Mouse (Mus musculus) left cerebral cortex, adult 2 months (tissue): ENCODE results near the gene Zfp428. TPM values are rescaled to one million over a fixed set of nuclear protein-coding genes. Genes with fewer than 3 reads are reported as not detected.

ENCODE experiments used
- DNase-seq, 2 experiments: peaks; one replicate each; pipeline ENCODE4 v3.0.0; 2021 to 2022; ENCODE audit warnings: low spot score in 2 of 2, mixed read lengths in 1 of 2; ENCODE audit errors: extremely low spot score in 1 of 2
- H3K27ac ChIP-seq: fragments of 200-600 bp; 2 replicates; pipeline ENCODE4 v1.8.1; 2022
- H3K4me3 ChIP-seq: fragments of 200-600 bp; 2 replicates; pipeline ENCODE4 v1.8.1; 2022
- CTCF ChIP-seq: fragments of 200-600 bp; IDR thresholded peaks from 2 replicates; pipeline ENCODE4 v1.8.1; 2022; ENCODE audit warnings: antibody characterized with exemption, mild to moderate bottlenecking, moderate library complexity
- intact Hi-C: fragments of 180-260 bp; cut with DNase I; formaldehyde crosslinking; loops from one replicate; pipeline ENCODE4 v1.15.1; 2025
- long read RNA-seq, 2 experiments: library from polyadenylated mRNA; stranded (forward); transcript quantifications; one replicate each; pipeline ENCODE4 v2.0.0; 2021; ENCODE audit warnings: borderline mapping rate in 2 of 2
- total RNA-seq, 2 experiments: library from RNA; stranded (reverse); gene quantifications; 2 replicates each; pipeline ENCODE4 v1.2.3; 2021

Zfp428 gene
- 10 to 100 TPM; 45.9 to 46.0 TPM for total RNA-seq
- long read RNA-seq, experiment 1, transcript Zfp428-203 (3 exons, 1,159 nt): minor isoform, 6 of 28 reads
- long read RNA-seq, experiment 1, transcript Zfp428-201 (3 exons, 1,182 nt): major isoform, 15 of 28 reads
- long read RNA-seq, experiment 1, partial matches to known transcripts: 1 of 28 reads
- long read RNA-seq, experiment 1, other reads (novel, unspliced or antisense): 6 of 28 reads
- long read RNA-seq, experiment 2, transcript Zfp428-203 (3 exons, 1,159 nt): minor isoform, 5 of 24 reads
- long read RNA-seq, experiment 2, transcript Zfp428-201 (3 exons, 1,182 nt): major isoform, 13 of 24 reads
- long read RNA-seq, experiment 2, partial matches to known transcripts: 0 of 24 reads
- long read RNA-seq, experiment 2, other reads (novel, unspliced or antisense): 5 of 24 reads

DNA sequence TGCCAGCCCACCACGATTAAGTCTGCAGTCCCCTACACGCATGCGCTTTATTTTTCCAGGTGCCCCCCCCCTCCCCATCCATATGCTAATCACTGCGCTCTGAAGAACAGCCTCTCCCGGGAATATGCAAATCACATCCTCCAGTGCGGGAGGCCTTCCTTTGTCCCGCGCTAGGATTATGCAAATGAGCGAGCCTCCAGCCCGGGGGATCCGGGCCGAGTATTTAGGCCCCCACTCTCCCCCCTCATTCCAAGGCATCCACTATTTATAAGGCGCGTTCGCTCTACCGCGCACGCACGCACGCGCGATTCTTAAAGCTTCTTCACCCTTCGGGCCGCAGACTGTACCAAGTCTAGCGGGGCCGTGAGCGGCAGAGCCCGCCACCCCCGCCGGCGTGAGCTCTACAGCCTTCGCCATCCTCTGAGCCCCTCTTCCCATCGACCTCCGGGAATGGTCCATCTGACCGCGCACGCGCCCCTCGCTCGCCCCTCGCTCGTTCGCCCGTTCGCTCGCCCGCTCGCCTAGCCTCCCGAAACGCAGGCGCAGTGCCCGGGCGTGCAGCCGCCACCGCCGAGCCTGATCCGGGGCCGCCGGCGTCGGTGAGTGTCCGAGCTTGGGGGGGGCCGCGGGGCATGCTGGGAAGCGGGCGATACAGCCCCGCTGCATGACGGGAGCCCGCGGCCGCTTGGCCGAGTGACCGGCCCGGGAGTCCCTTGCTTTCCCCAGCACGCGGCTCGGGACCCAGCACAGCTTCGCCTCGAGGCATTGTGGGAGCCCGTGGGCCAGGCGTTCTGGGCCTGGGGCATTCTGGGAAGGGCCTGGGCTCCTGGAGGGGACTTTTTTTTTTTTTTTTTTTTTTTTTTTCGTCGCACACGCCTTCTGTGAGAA lies at the start of gene Zfp428:
Gene Zfp428, plus strand, starts transcription at position 169 of the 888 bp plus-strand sequence.
- H3K4me3 ChIP-seq: peak within 1 kb of the TSS; percentile 70
- peak within 1 kb of the TSS; percentile 99 for H3K27ac ChIP-seq
- peak; percentile 85 for DNase-seq
- intact Hi-C loops: loop anchor here (1.0 to 2.0 kb wide), 2 partner anchors 23 to 26 kb away; partner anchors contain the start of gene Irgq
- TF ChIP-seq CTCF: no peak

DNA sequence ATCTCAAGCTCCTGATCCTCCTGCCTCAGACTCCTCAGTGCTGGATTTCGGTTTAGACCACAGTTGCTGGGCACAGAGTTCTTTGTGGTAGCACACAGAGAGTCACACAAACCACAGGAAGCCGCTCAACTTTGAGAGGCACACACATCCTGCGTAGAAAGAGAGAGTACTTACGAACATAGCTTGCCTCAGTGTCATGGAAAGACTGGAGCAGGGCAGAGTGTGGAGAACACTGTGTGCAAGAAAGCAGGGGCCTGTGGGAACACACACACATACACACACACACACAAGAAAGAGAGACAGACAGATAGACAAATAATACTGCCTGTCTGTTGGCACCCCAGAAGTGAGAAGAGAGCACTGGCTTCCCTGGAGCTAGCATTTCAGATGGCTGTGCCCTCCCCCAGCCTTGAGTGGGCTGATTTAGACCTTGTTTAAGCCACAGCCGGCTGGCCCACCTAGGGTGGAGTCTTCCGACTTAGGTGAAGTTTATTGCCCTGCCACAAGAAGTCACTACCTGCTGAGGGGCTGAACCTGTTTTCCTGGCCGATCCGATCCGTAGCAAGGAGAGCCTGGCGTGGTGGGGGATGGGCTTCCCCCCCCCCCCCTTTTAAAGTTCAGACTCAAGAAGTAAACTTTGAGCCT lies 49.0 kb upstream of the Zfp428 start:
- no peak for DNase-seq
- H3K27ac ChIP-seq: no peak overlapping the region
- intact Hi-C loops: no loop called here
- no peak overlapping the region for H3K4me3 ChIP-seq
- TF ChIP-seq CTCF: no peak

DNA sequence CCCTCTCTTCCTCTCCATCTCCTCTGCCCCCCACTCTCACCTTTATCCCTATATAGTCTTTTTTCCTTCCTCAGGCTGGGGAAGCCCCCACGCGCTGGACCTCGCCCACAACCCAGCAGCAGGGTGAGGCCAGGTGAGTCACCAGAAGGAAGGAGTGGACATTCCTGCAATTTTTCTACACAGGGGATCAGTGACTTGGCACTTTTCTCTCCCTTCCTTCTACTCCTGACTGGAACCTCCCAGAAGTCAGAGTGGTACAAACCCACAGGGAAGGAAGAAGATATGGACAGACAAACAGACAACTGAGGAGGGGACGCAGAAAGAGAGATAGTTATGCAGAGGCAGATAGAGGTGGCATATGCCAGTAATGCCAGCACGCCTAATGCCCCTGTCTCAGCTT lies 47.4 kb upstream of the Zfp428 start:
- DNase-seq: no peak
- intact Hi-C loops: no loop called here
- no peak overlapping the region for H3K27ac ChIP-seq
- no peak for TF ChIP-seq CTCF
- H3K4me3 ChIP-seq: no peak overlapping the region

DNA sequence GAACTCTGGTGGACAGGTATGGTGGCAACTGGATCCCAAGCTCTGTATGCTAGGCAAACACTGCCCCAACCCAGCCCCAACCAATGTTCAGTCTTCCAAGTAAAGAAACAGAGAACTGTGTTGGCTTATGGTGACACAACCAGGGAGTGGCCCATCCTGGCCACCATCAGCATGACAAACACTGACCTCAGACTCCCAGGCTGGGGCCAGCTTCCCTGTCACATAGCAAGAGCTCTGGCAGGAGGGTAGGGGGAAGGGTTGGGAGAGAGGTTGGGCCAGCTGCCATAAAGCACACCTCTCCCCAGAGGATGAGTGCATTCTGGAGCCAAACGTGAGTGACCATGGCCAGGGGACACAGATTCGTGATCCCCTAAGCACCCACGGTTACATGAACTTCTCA lies 47.0 kb upstream of the Zfp428 start:
- no peak for TF ChIP-seq CTCF
- no peak for DNase-seq
- Histone ChIP-seq H3K27ac (no peak overlapping the region), H3K4me3 (no peak overlapping the region)
- intact Hi-C loops: no loop called here

DNA sequence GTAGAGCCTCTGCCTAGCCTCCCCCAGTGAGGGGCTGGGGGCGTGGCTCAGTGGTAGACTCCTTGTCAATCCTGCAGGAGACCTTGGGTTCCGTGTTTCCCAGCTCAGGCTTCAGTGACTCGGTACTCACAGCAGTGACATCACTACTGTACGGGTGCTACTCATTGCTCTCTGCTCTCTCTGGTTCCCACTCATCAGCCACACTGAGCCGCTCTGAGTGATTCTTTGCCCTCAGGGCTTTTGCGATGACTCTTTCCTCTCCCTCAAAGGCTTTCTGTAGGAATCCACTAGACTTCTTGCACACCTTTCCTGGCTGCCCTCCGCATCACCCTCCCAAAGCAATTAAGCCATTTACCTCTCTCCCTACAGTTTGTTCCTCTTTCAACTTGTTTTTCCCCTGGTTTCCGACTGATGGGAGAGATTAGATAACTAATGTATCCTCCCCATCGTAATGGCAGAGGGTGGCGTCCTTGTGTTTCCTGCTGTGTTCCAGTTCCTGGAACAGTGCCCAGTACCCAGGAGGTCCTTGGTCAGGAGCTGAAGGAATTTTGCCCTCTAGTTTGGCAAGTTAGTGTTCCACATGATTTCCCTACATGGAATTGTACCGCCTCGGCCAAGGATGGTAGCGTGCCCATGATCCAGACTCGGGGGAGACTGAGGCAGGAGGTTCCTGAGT lies 45.3 kb upstream of the Zfp428 start:
- no peak for TF ChIP-seq CTCF
- no peak for DNase-seq
- no peak overlapping the region for H3K27ac ChIP-seq
- intact Hi-C loops: no loop called here
- no peak overlapping the region for H3K4me3 ChIP-seq

DNA sequence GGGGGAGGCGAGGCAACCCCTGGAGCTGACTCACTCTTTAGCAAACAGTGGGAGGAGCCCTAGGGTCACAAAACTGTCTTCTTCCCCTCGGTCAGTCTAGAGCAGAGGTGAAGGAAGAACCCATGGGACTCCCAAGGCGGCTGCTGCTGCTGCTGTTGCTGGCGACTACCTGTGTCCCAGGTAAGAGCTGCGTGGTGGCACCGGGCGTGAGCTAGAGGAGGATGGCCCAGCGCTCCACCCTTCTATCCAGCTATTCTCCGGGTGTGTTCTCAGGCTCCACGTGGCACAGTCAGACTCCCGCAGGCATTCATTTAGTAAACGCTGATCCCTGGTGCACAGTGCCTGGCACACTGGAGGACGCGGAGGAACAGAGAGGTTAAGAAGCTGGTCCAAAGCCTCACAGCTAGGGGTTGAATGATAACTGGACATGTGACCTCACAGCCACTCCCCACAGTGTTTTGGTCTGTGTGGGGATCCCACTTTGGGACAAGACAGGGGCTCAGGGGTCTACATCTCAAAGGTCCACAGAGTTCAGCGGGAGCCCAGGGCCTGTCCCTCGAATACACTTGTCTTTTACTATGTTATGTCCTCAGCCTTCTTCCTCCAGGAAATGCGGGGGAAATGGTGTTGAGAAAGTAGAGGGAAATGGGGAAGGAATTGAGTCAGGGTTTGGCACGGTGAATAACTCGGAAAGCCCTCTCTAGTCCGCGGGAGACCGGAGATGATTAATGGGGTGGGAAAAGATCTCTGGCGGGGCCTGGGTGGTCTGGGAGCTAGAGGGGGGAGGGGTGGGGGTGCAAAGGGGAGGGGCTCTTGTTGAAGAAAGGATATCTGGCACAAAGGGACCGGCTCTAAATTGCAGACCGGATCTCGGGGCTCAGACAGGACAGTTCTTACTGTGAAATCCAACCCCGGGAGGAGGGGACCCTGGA lies 44.2 kb upstream of the Zfp428 start, which contains the start of gene Plaur:
Gene Plaur, plus strand, starts transcription at position 97 of the 932 bp plus-strand sequence.
- H3K4me3 ChIP-seq: 0 out of 2 replicates have a peak within 1 kb of the TSS, but pooled peaks have one; percentile 11
- no peak for DNase-seq
- no peak within 1 kb of the TSS for H3K27ac ChIP-seq
- intact Hi-C loops: no loop called here
- TF ChIP-seq CTCF: no peak

DNA sequence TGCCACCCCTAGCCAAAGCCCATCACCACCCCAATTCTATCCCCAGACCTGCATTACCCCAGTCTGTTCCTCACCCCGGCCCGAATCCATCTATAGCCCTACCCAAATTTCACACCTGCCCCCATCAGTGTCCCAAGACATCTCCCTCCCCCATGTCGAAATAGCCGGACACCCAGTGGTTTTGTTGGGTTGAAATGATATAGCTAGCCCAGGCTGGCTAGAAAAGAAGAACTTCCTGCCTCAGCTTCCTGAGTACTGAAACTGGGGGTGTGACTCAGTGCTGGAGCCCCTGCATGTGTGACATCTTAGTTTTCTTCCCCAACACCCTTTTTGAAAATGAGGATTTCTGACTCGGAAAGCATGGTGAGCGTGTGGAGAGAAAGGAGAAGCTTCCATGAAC lies 40.0 kb upstream of the Zfp428 start:
- no peak for DNase-seq
- TF ChIP-seq CTCF: no peak
- Histone ChIP-seq H3K4me3 (no peak overlapping the region), H3K27ac (no peak overlapping the region)
- intact Hi-C loops: no loop called here

DNA sequence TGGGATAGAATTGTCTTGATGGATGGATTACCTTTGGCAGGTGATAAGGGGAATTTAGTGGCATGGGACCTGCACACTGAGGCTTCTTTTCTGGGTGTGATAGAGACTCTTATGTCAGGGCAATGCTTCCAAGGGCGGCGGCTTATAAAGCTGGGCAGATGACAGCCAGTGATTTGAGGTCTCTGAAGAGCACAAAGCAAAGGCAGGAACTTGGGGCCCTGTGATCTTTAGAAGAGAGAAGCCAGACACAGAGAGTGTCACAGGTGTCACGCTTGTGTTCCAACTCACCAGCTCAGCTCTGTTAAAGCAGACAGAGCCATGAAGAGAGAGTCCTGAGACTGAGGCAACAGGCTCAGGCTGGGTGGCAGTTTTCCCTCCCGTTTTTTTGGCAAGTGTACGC lies 38.9 kb upstream of the Zfp428 start:
- Histone ChIP-seq H3K27ac (no peak overlapping the region), H3K4me3 (no peak overlapping the region)
- TF ChIP-seq CTCF: no peak
- DNase-seq: no peak
- intact Hi-C loops: no loop called here

DNA sequence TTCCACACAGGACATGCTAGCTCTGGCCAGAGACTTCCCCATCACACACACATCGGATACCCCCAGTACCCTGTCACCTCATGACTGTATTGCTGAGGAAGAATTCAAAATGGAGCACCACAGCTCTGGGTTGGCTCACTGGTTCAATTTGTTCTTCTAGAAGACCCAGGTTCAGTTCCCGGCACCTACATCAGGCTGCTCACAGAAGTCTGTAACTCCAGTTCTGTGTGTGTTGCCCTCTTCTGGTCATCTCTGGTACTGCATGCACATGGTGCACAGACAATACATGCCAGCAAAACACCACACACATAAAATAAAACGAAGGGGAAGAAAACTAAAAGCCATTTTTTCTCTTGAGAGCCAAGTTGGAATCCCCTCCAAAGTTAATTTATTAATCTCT lies 37.7 kb upstream of the Zfp428 start:
- intact Hi-C loops: no loop called here
- H3K4me3 ChIP-seq: no peak overlapping the region
- no peak overlapping the region for H3K27ac ChIP-seq
- peak; percentile 58 for TF ChIP-seq CTCF
- DNase-seq: no peak

DNA sequence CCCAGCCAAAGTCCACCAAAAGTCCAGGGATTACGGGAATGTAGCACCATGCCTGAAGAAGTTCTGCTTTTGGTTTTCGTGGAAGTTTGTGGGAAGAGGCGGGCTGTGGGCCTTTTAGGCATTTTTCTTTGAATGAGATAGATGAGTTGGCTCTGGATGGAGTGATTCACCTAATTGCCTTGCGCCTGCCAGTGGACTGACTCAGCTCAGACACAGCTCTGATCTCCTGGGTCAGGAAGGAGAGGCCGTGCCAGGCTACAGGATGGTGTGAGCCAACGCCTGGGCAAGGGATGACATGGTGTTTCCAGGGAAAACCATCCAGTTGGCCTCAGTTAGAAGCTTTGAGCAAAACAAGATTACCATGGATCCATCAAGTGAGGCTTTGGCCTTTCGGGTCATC lies 36.5 kb upstream of the Zfp428 start:
- TF ChIP-seq CTCF: no peak
- DNase-seq: no peak
- intact Hi-C loops: loop anchor here (10.0 kb wide), 1 partner anchor 194 kb away; no protein-coding TSS in a partner anchor
- Histone ChIP-seq H3K27ac (no peak overlapping the region), H3K4me3 (no peak overlapping the region)
